Mouse (Mus musculus): ENCODE results near the gene Btbd35f24. TPM values are rescaled to one million over a fixed set of nuclear protein-coding genes. Genes with fewer than 3 reads are reported as not detected.
"Not testable (repeated sequence)": the region's sequence is repeated elsewhere in the genome, so short reads cannot be mapped to it uniquely, and the experiment has no call there.

The Btbd35f24 gene
- polyA plus RNA-seq (2016; fragmentation: Nextera tagmentation; extraction: Ambion mirVana): not detected in 2 replicates

DNA sequence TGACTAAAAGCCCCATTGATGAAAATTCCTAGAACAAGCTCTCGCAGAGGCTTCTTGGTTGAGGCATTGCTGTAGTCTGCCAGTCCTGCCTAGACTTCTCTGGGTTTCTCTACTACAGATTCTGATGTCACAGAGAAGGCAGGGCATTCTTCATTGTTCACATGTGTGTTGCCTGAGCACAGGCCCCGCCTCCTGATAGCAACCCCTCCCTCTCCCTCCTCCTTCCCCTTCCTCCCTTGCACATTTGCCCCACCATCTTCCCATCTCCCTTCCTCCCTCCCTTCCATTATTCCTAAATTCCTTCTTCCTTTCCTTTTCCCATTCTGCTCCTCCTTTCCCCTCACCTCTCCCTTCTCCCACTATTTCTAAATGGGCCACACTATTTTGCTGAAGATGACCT, at the start of gene Btbd35f24:
Gene Btbd35f24, minus strand, starts transcription at position 101 of the 400 bp plus-strand sequence.
- DNase-seq (ENCODE audit: low spot score); H3K4me3 ChIP-seq; H3K27me3 ChIP-seq (ENCODE audit: low read depth, poor library complexity, severe bottlenecking); H3K4me1 ChIP-seq; H3K27ac ChIP-seq; H3K36me3 ChIP-seq; H3K9me3 ChIP-seq (replicated peaks): not testable (repeated sequence)
- WGBS: 82% methylated on average over 1 of the region's 2 CpGs

Other genes with a start within 250 kb of the Btbd35f24 start
- not detected in 2 replicates for gene Btbd35f23, start 119.0 kb downstream of the Btbd35f24 start, polyA plus RNA-seq (2016; fragmentation: Nextera tagmentation; extraction: Ambion mirVana)
- not detected in 2 replicates for gene Btbd35f11, start 247.9 kb upstream of the Btbd35f24 start, polyA plus RNA-seq (2016; fragmentation: Nextera tagmentation; extraction: Ambion mirVana)